15 mouse cellular contexts compared by ENCODE assay signal in the genomic region with DNA sequence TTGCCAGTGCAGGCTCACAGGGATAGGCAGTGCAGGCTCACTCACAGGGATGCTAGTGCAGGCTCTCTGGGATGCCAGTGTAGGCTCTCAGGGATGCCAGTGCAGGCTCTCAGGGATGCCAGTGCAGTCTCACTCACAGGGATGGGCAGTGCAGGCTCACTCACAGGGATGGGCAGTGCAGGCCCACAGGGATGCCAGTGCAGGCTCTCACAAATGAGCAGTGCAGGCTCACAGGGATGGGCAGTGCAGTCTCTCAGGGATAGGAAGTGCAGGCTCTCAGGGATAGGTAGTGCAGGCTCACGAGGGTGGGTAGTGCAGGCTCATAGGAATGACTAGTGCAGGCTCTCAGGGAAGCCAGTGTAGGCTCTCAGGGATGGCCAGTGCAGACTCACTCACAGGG.
"Had no signal": no experiment of that assay in that cellular context is flagged by ENCODE, and none has a peak within 500 bp of the region (broad histone marks: within the 10 kb centered on the region; RNA-seq: fewer than 3 reads in every experiment).

No protein-coding gene starts in this region.

- ATAC-seq: liver, postnatal 0 days; midbrain, embryonic 16.5 days had no signal

- H3K27ac ChIP-seq: kidney, postnatal 0 days; limb, embryonic 12.5 days; liver, embryonic 13.5 days; midbrain, embryonic 10.5 days; neural tube, embryonic 13.5 days; stomach, embryonic 15.5 days had no signal

- H3K4me2 ChIP-seq: limb, embryonic 12.5 days; liver, embryonic 13.5 days; neural tube, embryonic 13.5 days; stomach, embryonic 15.5 days had no signal

- H3K9ac ChIP-seq: limb, embryonic 12.5 days; liver, embryonic 13.5 days; liver, postnatal 0 days; neural tube, embryonic 13.5 days; stomach, embryonic 15.5 days had no signal

- H3K27me3 ChIP-seq: limb, embryonic 12.5 days; liver, embryonic 13.5 days; neural tube, embryonic 13.5 days; stomach, embryonic 15.5 days had no signal

- DNase-seq: kidney, adult 2 months; kidney, postnatal 36 days; layer of hippocampus, adult 9-11 months; liver; liver, embryonic 13.5 days; liver, postnatal 0 days; retina, postnatal 1 day; right cerebral cortex, postnatal 4 days; thymus, postnatal 4 days had no signal

- H3K9me3 ChIP-seq: limb, embryonic 12.5 days; liver, embryonic 13.5 days; midbrain, embryonic 10.5 days; neural tube, embryonic 13.5 days; stomach, embryonic 15.5 days had no signal

- H3K4me1 ChIP-seq: limb, embryonic 12.5 days; liver, embryonic 13.5 days; midbrain, embryonic 10.5 days; neural tube, embryonic 13.5 days; stomach, embryonic 15.5 days had no signal

- H3K4me3 ChIP-seq: limb, embryonic 12.5 days; liver, embryonic 13.5 days; midbrain, embryonic 10.5 days; neural tube, embryonic 13.5 days; stomach, embryonic 15.5 days had no signal

- H3K36me3 ChIP-seq: limb, embryonic 12.5 days; liver, embryonic 13.5 days; midbrain, embryonic 10.5 days; neural tube, embryonic 13.5 days; stomach, embryonic 15.5 days had no signal
